Mouse (Mus musculus): ENCODE results near the gene Ankrd52. TPM values are rescaled to one million over a fixed set of nuclear protein-coding genes. Genes with fewer than 3 reads are reported as not detected.

Ankrd52 gene
- 4.8 TPM for polyA plus RNA-seq (2017; shearing (Covaris generic))

GRCm38 (mm10) chr10:128376455-128377211 is at the start of gene Ankrd52:
Gene Ankrd52, plus strand, starts transcription at chr10:128377115.

GRCm38 (mm10) chr10:128337306-128338181 is 39.4 kb upstream of the Ankrd52 start, which contains the start of gene Cs:
Gene Cs, plus strand, starts transcription at chr10:128337734.

GRCm38 (mm10) chr10:128368402-128369217 is 8.3 kb upstream of the Ankrd52 start, which contains the start of gene Coq10a:
Gene Coq10a, minus strand, starts transcription at chr10:128368997.

DNA sequence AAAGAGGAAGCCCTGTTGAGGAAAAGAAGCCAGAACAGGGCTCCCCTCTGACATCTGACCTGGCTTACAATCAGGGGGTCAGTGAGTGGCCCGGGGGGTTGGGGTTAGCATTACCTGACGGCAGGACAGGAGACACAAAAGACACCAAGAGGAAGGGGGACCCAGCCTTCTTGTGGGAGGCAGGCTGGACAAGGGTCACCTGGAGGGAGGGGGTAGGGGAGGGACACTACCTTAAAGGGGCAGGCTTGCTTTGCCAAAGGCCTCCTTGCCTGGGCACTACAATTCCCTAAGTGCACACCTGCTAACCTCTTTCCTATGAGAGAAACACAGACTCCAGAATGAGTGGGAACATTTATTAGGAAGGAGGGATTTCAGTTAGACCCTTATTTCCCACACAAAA is 24.1 kb downstream of the Ankrd52 start, which contains the start of gene Slc39a5:
Gene Slc39a5, minus strand, starts transcription at position 174 of the 400 bp plus-strand sequence.

GRCm38 (mm10) chr10:128411211-128412054 is 34.5 kb downstream of the Ankrd52 start, which contains the start of the genes Nabp2 and Rnf41:
Gene Nabp2, minus strand, starts transcription at chr10:128411492.
Gene Rnf41, plus strand, starts transcription at chr10:128411657.

Other genes starting within 250 kb of the Ankrd52 start
- gene Rbms2, start 196.8 kb upstream of the Ankrd52 start, polyA plus RNA-seq (2017; shearing (Covaris generic)): 34.5 TPM
- gene Gls2, start 182.7 kb upstream of the Ankrd52 start, polyA plus RNA-seq (2017; shearing (Covaris generic)): 0.65 TPM
- 12.4 TPM for gene Spryd4, start 165.3 kb upstream of the Ankrd52 start, polyA plus RNA-seq (2017; shearing (Covaris generic))
- gene Mip, start 151.3 kb upstream of the Ankrd52 start, polyA plus RNA-seq (2017; shearing (Covaris generic)): not detected
- 28.0 TPM for gene Timeless, start 145.1 kb upstream of the Ankrd52 start, polyA plus RNA-seq (2017; shearing (Covaris generic))
- gene Apon, start 123.0 kb upstream of the Ankrd52 start, polyA plus RNA-seq (2017; shearing (Covaris generic)): not detected
- gene Apof, start 108.4 kb upstream of the Ankrd52 start, polyA plus RNA-seq (2017; shearing (Covaris generic)): not detected
- gene Stat2, start 106.6 kb upstream of the Ankrd52 start, polyA plus RNA-seq (2017; shearing (Covaris generic)): 45.1 TPM
- not detected for gene Il23a, start 78.4 kb upstream of the Ankrd52 start, polyA plus RNA-seq (2017; shearing (Covaris generic))
- 48.3 TPM for gene Pan2, start 73.8 kb upstream of the Ankrd52 start, polyA plus RNA-seq (2017; shearing (Covaris generic))
- 18.9 TPM for gene Cnpy2, start 54.7 kb upstream of the Ankrd52 start, polyA plus RNA-seq (2017; shearing (Covaris generic))
- 128 TPM for gene Cs, start 39.4 kb upstream of the Ankrd52 start, polyA plus RNA-seq (2017; shearing (Covaris generic))
- 39.7 TPM for gene Coq10a, start 8.1 kb upstream of the Ankrd52 start, polyA plus RNA-seq (2017; shearing (Covaris generic))
- gene Slc39a5, start 24.1 kb downstream of the Ankrd52 start, polyA plus RNA-seq (2017; shearing (Covaris generic)): not detected
- 47.3 TPM for gene Nabp2, start 34.4 kb downstream of the Ankrd52 start, polyA plus RNA-seq (2017; shearing (Covaris generic))
- gene Rnf41, start 34.5 kb downstream of the Ankrd52 start, polyA plus RNA-seq (2017; shearing (Covaris generic)): 23.1 TPM
- 93.1 TPM for gene Smarcc2, start 82.1 kb downstream of the Ankrd52 start, polyA plus RNA-seq (2017; shearing (Covaris generic))
- gene Myl6, start 117.0 kb downstream of the Ankrd52 start, polyA plus RNA-seq (2017; shearing (Covaris generic)): 1,093 TPM
- 3.2 TPM for gene Myl6b, start 121.6 kb downstream of the Ankrd52 start, polyA plus RNA-seq (2017; shearing (Covaris generic))
- 269 TPM for gene Esyt1, start 148.8 kb downstream of the Ankrd52 start, polyA plus RNA-seq (2017; shearing (Covaris generic))
- 32.4 TPM for gene Zc3h10, start 170.7 kb downstream of the Ankrd52 start, polyA plus RNA-seq (2017; shearing (Covaris generic))
- gene Rpl41, start 172.2 kb downstream of the Ankrd52 start, polyA plus RNA-seq (2017; shearing (Covaris generic)): 2,874 TPM
- gene Pa2g4, start 188.9 kb downstream of the Ankrd52 start, polyA plus RNA-seq (2017; shearing (Covaris generic)): 27.6 TPM
- gene Erbb3, start 212.5 kb downstream of the Ankrd52 start, polyA plus RNA-seq (2017; shearing (Covaris generic)): 1.2 TPM
- gene Rps26, start 249.6 kb downstream of the Ankrd52 start, polyA plus RNA-seq (2017; shearing (Covaris generic)): 770 TPM